12 mouse cellular contexts compared by ENCODE assay signal in genomic region chr10:81202978-81203720, GRCm38 (mm10). TPM values are rescaled to one million over a fixed set of nuclear protein-coding genes. Genes with fewer than 3 reads are reported as not detected.
DNase-seq lines count a peak whose midpoint lies in the region; ATAC-seq and TF ChIP-seq lines count a peak whose summit lies in the region.
"Had no signal": no experiment of that assay in that cellular context is flagged by ENCODE, and none has a peak within 500 bp of the region (broad histone marks: within the 10 kb centered on the region; RNA-seq: fewer than 3 reads in every experiment).

No protein-coding gene starts in this region.

- no peaks in the 10 kb centered on the region for H3K27me3 ChIP-seq in forebrain, postnatal 0 days (ENCODE audit: insufficient read depth, low read length)
- H3K27me3 ChIP-seq in forebrain, embryonic 15.5 days = no peaks in the 10 kb centered on the region; the same call in 1 of the 2 replicates
- peaks cover 13% of the 10 kb centered on the region for H3K27me3 ChIP-seq in neural tube, embryonic 13.5 days
- H3K27me3 ChIP-seq in neural tube, embryonic 15.5 days (replicated peaks) = no peaks in the 10 kb centered on the region; the same call in 1 of the 2 replicates
- no peaks in the 10 kb centered on the region; the same call in 1 of the 2 replicates for H3K27me3 ChIP-seq in liver, embryonic 14.5 days (ENCODE audit: control insufficient read depth, insufficient read depth, low read length)

- TF ChIP-seq EP300 in liver, embryonic 14.5 days (IDR thresholded peaks at IDR 0.05; ENCODE audit: low read depth) = no peak

- no peak for TF ChIP-seq POLR2A in lung, adult 2 months (IDR thresholded peaks at IDR 0.05; ENCODE audit: borderline replicate concordance, extremely low read depth, low read depth, low read length)

- H3K4me2 ChIP-seq in forebrain, postnatal 0 days (ENCODE audit: low read depth) = no peak overlapping the region
- no peak overlapping the region for H3K4me2 ChIP-seq in forebrain, embryonic 15.5 days (replicated peaks)
- H3K4me2 ChIP-seq in neural tube, embryonic 13.5 days = no peak overlapping the region
- no peak overlapping the region for H3K4me2 ChIP-seq in neural tube, embryonic 15.5 days
- no peak overlapping the region for H3K4me2 ChIP-seq in liver, embryonic 14.5 days (ENCODE audit: low read depth)
- H3K4me2 ChIP-seq: limb, embryonic 12.5 days had no signal

- no peak overlapping the region for H3K4me3 ChIP-seq in forebrain, postnatal 0 days (ENCODE audit: low read depth, low read length)
- H3K4me3 ChIP-seq in forebrain, embryonic 15.5 days = no peak overlapping the region
- no peak overlapping the region for H3K4me3 ChIP-seq in neural tube, embryonic 13.5 days
- H3K4me3 ChIP-seq in neural tube, embryonic 15.5 days (replicated peaks) = no peak overlapping the region
- no peak overlapping the region for H3K4me3 ChIP-seq in liver, embryonic 14.5 days (ENCODE audit: insufficient read depth in 1 of 2, low read depth in 2 of 2, low read length in 2 of 2)
- H3K4me3 ChIP-seq in lung, adult 2 months (replicated peaks; ENCODE audit: extremely low read depth, low read depth, low read length) = no peak overlapping the region
- H3K4me3 ChIP-seq: limb, embryonic 12.5 days had no signal

- TF ChIP-seq CTCF in forebrain, postnatal 0 days (IDR thresholded peaks at IDR 0.05; ENCODE audit: low read depth) = no peak
- no peak for TF ChIP-seq CTCF in liver, embryonic 14.5 days (IDR thresholded peaks at IDR 0.05; ENCODE audit: low read depth)
- no peak for TF ChIP-seq CTCF in lung, adult 2 months (IDR thresholded peaks at IDR 0.05; ENCODE audit: insufficient read depth, low read length)

- 0 out of 2 replicates have a peak, but pooled peaks have one; percentile 21 for ATAC-seq in forebrain, postnatal 0 days
- no peak for ATAC-seq in forebrain, embryonic 15.5 days (replicated peaks)
- peak; percentile 7; the same call in 1 of the 2 replicates for ATAC-seq in neural tube, embryonic 13.5 days (ENCODE audit: low read depth)
- ATAC-seq in neural tube, embryonic 15.5 days (ENCODE audit: low FRiP score) = no peak
- ATAC-seq in liver, embryonic 14.5 days (ENCODE audit: insufficient read depth) = peak; percentile 84
- no peak for ATAC-seq in granulocyte monocyte progenitor cell, adult 5-6 weeks (replicated peaks; ENCODE audit: poor library complexity, severe bottlenecking)

- WGBS in forebrain, postnatal 0 days = 67% methylated on average over 8 of the region's 8 CpGs
- 76% methylated on average over 8 of the region's 8 CpGs for WGBS in forebrain, embryonic 15.5 days
- WGBS in neural tube, embryonic 13.5 days = 70% methylated on average over 8 of the region's 8 CpGs
- WGBS in neural tube, embryonic 15.5 days = 70% methylated on average over 8 of the region's 8 CpGs
- 21% methylated on average over 8 of the region's 8 CpGs for WGBS in liver, embryonic 14.5 days (ENCODE audit: insufficient replicate concordance)
- 64% methylated on average over 8 of the region's 8 CpGs for WGBS in lung, adult 2 months

- no peak overlapping the region for H3K9ac ChIP-seq in forebrain, postnatal 0 days
- H3K9ac ChIP-seq in forebrain, embryonic 15.5 days (replicated peaks) = no peak overlapping the region
- no peak overlapping the region for H3K9ac ChIP-seq in neural tube, embryonic 13.5 days
- no peak overlapping the region for H3K9ac ChIP-seq in neural tube, embryonic 15.5 days (replicated peaks)
- H3K9ac ChIP-seq in liver, embryonic 14.5 days (replicated peaks) = no peak overlapping the region
- H3K9ac ChIP-seq: limb, embryonic 12.5 days had no signal

- H3K4me1 ChIP-seq in forebrain, postnatal 0 days (ENCODE audit: insufficient read depth) = no peaks in the 10 kb centered on the region
- H3K4me1 ChIP-seq in forebrain, embryonic 15.5 days = no peaks in the 10 kb centered on the region
- H3K4me1 ChIP-seq in neural tube, embryonic 13.5 days (replicated peaks) = no peaks in the 10 kb centered on the region
- H3K4me1 ChIP-seq in neural tube, embryonic 15.5 days = no peaks in the 10 kb centered on the region; the same call in 1 of the 2 replicates
- peaks cover 2 to 11% of the 10 kb centered on the region in 2 experiments for H3K4me1 ChIP-seq in liver, embryonic 14.5 days (replicated peaks; ENCODE audit: control insufficient read depth in 2 of 2, insufficient read depth in 2 of 2, low read length in 1 of 2)
- no peaks in the 10 kb centered on the region; the same call in 1 of the 2 replicates for H3K4me1 ChIP-seq in lung, adult 2 months (ENCODE audit: control insufficient read depth, insufficient read depth, low read length)
- H3K4me1 ChIP-seq: limb, embryonic 12.5 days had no signal

- H3K36me3 ChIP-seq in forebrain, postnatal 0 days (ENCODE audit: insufficient read depth) = peaks cover 33% of the 10 kb centered on the region
- H3K36me3 ChIP-seq in forebrain, embryonic 15.5 days = peaks cover 32% of the 10 kb centered on the region
- H3K36me3 ChIP-seq in neural tube, embryonic 13.5 days = peaks cover 40% of the 10 kb centered on the region
- peaks cover 18% of the 10 kb centered on the region for H3K36me3 ChIP-seq in neural tube, embryonic 15.5 days
- H3K36me3 ChIP-seq in liver, embryonic 14.5 days (replicated peaks; ENCODE audit: control insufficient read depth, insufficient read depth, low read depth) = no peaks in the 10 kb centered on the region
- H3K36me3 ChIP-seq: limb, embryonic 12.5 days had no signal

- no peak for DNase-seq in forebrain, postnatal 0 days
- peak; percentile 64 to 75 (median 65) for DNase-seq in liver, embryonic 14.5 days (ENCODE audit: low read depth in 3 of 3, low spot score in 3 of 3)
- no peak for DNase-seq in lung, adult 2 months
- no peak for DNase-seq in thymus, adult 18-20 months
- DNase-seq: kidney, postnatal 36 days had no signal

- H3K9me3 ChIP-seq in forebrain, postnatal 0 days (ENCODE audit: low read length) = no peaks in the 10 kb centered on the region
- H3K9me3 ChIP-seq in forebrain, embryonic 15.5 days = no peaks in the 10 kb centered on the region
- no peaks in the 10 kb centered on the region for H3K9me3 ChIP-seq in neural tube, embryonic 13.5 days
- H3K9me3 ChIP-seq in neural tube, embryonic 15.5 days (replicated peaks) = no peaks in the 10 kb centered on the region
- H3K9me3 ChIP-seq in liver, embryonic 14.5 days (ENCODE audit: control insufficient read depth, low read length) = no peaks in the 10 kb centered on the region
- H3K9me3 ChIP-seq: limb, embryonic 12.5 days had no signal

- H3K27ac ChIP-seq in forebrain, postnatal 0 days (ENCODE audit: low read depth, low read length) = no peak overlapping the region
- H3K27ac ChIP-seq in forebrain, embryonic 15.5 days (replicated peaks) = no peak overlapping the region
- H3K27ac ChIP-seq in neural tube, embryonic 13.5 days (replicated peaks) = no peak overlapping the region
- H3K27ac ChIP-seq in neural tube, embryonic 15.5 days (replicated peaks) = no peak overlapping the region
- peak overlapping the region; percentile 25; the same call in 1 of the 2 replicates for H3K27ac ChIP-seq in liver, embryonic 14.5 days
- H3K27ac ChIP-seq: limb, embryonic 12.5 days had no signal

RNA-seq across cellular contexts. Expression of gene Nmrk2, which starts 1.3 kb away (rescaled TPM):
- total RNA-seq in forebrain, postnatal 0 days (2014; rRNA removed) = 0.08 TPM in 1 of 2 replicates, not detected in the other
- not detected in 2 replicates for polyA plus RNA-seq in forebrain, postnatal 0 days (2015; fragmentation: Nextera tagmentation; extraction: Ambion mirVana)
- 0.11 TPM in 1 of 2 replicates, not detected in the other for polyA plus RNA-seq in forebrain, embryonic 15.5 days (2015; fragmentation: Nextera tagmentation; extraction: Ambion mirVana)
- not detected in 2 replicates for polyA plus RNA-seq in neural tube, embryonic 13.5 days (2015; fragmentation: Nextera tagmentation; extraction: Ambion mirVana)
- 0.17 and 0.26 TPM in 2 replicates for polyA plus RNA-seq in neural tube, embryonic 15.5 days (2015; fragmentation: Nextera tagmentation; extraction: Ambion mirVana)
- polyA plus RNA-seq in liver, embryonic 14.5 days (2012; rRNA removed) = not detected in 2 replicates
- polyA plus RNA-seq in liver, embryonic 14.5 days (2014; fragmentation: Nextera tagmentation; extraction: Ambion mirVana) = not detected in 2 replicates
- polyA plus RNA-seq in lung, adult 2 months (2012; rRNA removed) = 0.28 and 0.59 TPM in 2 replicates
- total RNA-seq in granulocyte monocyte progenitor cell, adult 5-6 weeks (2014; fragmentation: Nextera tagmentation) = not detected in 2 replicates
- total RNA-seq in granulocyte monocyte progenitor cell, adult 5-6 weeks (2017) = not detected in 2 replicates
- total RNA-seq: megakaryocyte, adult 5-6 weeks had no signal
- polyA plus RNA-seq: limb, embryonic 12.5 days had no signal

RNA-seq across cellular contexts. Expression of gene 4930442H23Rik, which starts 19.5 kb away (rescaled TPM):
- total RNA-seq in forebrain, postnatal 0 days (2014; rRNA removed) = not detected in 2 replicates
- polyA plus RNA-seq in forebrain, postnatal 0 days (2015; fragmentation: Nextera tagmentation; extraction: Ambion mirVana) = 0.11 and 0.24 TPM in 2 replicates
- polyA plus RNA-seq in forebrain, embryonic 15.5 days (2015; fragmentation: Nextera tagmentation; extraction: Ambion mirVana) = 0.14 and 0.19 TPM in 2 replicates
- polyA plus RNA-seq in neural tube, embryonic 13.5 days (2015; fragmentation: Nextera tagmentation; extraction: Ambion mirVana) = not detected in 2 replicates
- not detected in 2 replicates for polyA plus RNA-seq in neural tube, embryonic 15.5 days (2015; fragmentation: Nextera tagmentation; extraction: Ambion mirVana)
- polyA plus RNA-seq in liver, embryonic 14.5 days (2012; rRNA removed) = not detected in 2 replicates
- not detected in 2 replicates for polyA plus RNA-seq in liver, embryonic 14.5 days (2014; fragmentation: Nextera tagmentation; extraction: Ambion mirVana)
- not detected in 2 replicates for polyA plus RNA-seq in lung, adult 2 months (2012; rRNA removed)
- total RNA-seq in granulocyte monocyte progenitor cell, adult 5-6 weeks (2014; fragmentation: Nextera tagmentation) = not detected in 2 replicates
- total RNA-seq in granulocyte monocyte progenitor cell, adult 5-6 weeks (2017) = not detected in 2 replicates
- total RNA-seq: gastrocnemius, postnatal 36 days; megakaryocyte, adult 5-6 weeks had no signal
- polyA plus RNA-seq: limb, embryonic 12.5 days had no signal

RNA-seq across cellular contexts. Expression of gene Dapk3, which starts 20.3 kb away (rescaled TPM):
- 64.6 and 68.9 TPM in 2 replicates for total RNA-seq in forebrain, postnatal 0 days (2014; rRNA removed)
- 58.1 TPM in 2 replicates for polyA plus RNA-seq in forebrain, postnatal 0 days (2015; fragmentation: Nextera tagmentation; extraction: Ambion mirVana)
- polyA plus RNA-seq in forebrain, embryonic 15.5 days (2015; fragmentation: Nextera tagmentation; extraction: Ambion mirVana) = 56.8 and 61.3 TPM in 2 replicates
- 79.1 and 80.9 TPM in 2 replicates for polyA plus RNA-seq in neural tube, embryonic 13.5 days (2015; fragmentation: Nextera tagmentation; extraction: Ambion mirVana)
- 65.7 and 70.4 TPM in 2 replicates for polyA plus RNA-seq in neural tube, embryonic 15.5 days (2015; fragmentation: Nextera tagmentation; extraction: Ambion mirVana)
- 16.6 and 17.6 TPM in 2 replicates for polyA plus RNA-seq in liver, embryonic 14.5 days (2012; rRNA removed)
- 13.0 and 16.5 TPM in 2 replicates for polyA plus RNA-seq in liver, embryonic 14.5 days (2014; fragmentation: Nextera tagmentation; extraction: Ambion mirVana)
- 70.4 and 73.5 TPM in 2 replicates for polyA plus RNA-seq in lung, adult 2 months (2012; rRNA removed)
- total RNA-seq in granulocyte monocyte progenitor cell, adult 5-6 weeks (2014; fragmentation: Nextera tagmentation) = 25.7 and 40.8 TPM in 2 replicates
- 20.5 and 33.0 TPM in 2 replicates for total RNA-seq in granulocyte monocyte progenitor cell, adult 5-6 weeks (2017)

RNA-seq across cellular contexts. Expression of gene Eef2, which starts 26.7 kb away (rescaled TPM):
- total RNA-seq in forebrain, postnatal 0 days (2014; rRNA removed) = 2,084 and 2,175 TPM in 2 replicates
- 466 and 485 TPM in 2 replicates for polyA plus RNA-seq in forebrain, postnatal 0 days (2015; fragmentation: Nextera tagmentation; extraction: Ambion mirVana)
- 633 and 637 TPM in 2 replicates for polyA plus RNA-seq in forebrain, embryonic 15.5 days (2015; fragmentation: Nextera tagmentation; extraction: Ambion mirVana)
- polyA plus RNA-seq in neural tube, embryonic 13.5 days (2015; fragmentation: Nextera tagmentation; extraction: Ambion mirVana) = 532 and 537 TPM in 2 replicates
- 493 and 549 TPM in 2 replicates for polyA plus RNA-seq in neural tube, embryonic 15.5 days (2015; fragmentation: Nextera tagmentation; extraction: Ambion mirVana)
- polyA plus RNA-seq in liver, embryonic 14.5 days (2012; rRNA removed) = 476 and 570 TPM in 2 replicates
- 233 and 270 TPM in 2 replicates for polyA plus RNA-seq in liver, embryonic 14.5 days (2014; fragmentation: Nextera tagmentation; extraction: Ambion mirVana)
- 1,377 and 1,420 TPM in 2 replicates for polyA plus RNA-seq in lung, adult 2 months (2012; rRNA removed)
- 843 and 1,029 TPM in 2 replicates for total RNA-seq in granulocyte monocyte progenitor cell, adult 5-6 weeks (2014; fragmentation: Nextera tagmentation)
- total RNA-seq in granulocyte monocyte progenitor cell, adult 5-6 weeks (2017) = 1,504 and 1,576 TPM in 2 replicates

RNA-seq across cellular contexts. Expression of gene Atcay, which starts 27.5 kb away (rescaled TPM):
- total RNA-seq in forebrain, postnatal 0 days (2014; rRNA removed) = 163 and 170 TPM in 2 replicates
- 78.8 and 79.2 TPM in 2 replicates for polyA plus RNA-seq in forebrain, postnatal 0 days (2015; fragmentation: Nextera tagmentation; extraction: Ambion mirVana)
- polyA plus RNA-seq in forebrain, embryonic 15.5 days (2015; fragmentation: Nextera tagmentation; extraction: Ambion mirVana) = 72.6 and 75.3 TPM in 2 replicates
- polyA plus RNA-seq in neural tube, embryonic 13.5 days (2015; fragmentation: Nextera tagmentation; extraction: Ambion mirVana) = 58.1 and 62.3 TPM in 2 replicates
- polyA plus RNA-seq in neural tube, embryonic 15.5 days (2015; fragmentation: Nextera tagmentation; extraction: Ambion mirVana) = 64.8 and 91.1 TPM in 2 replicates
- polyA plus RNA-seq in liver, embryonic 14.5 days (2012; rRNA removed) = 0.01 and 0.14 TPM in 2 replicates
- polyA plus RNA-seq in liver, embryonic 14.5 days (2014; fragmentation: Nextera tagmentation; extraction: Ambion mirVana) = not detected in 2 replicates
- 0.08 and 0.20 TPM in 2 replicates for polyA plus RNA-seq in lung, adult 2 months (2012; rRNA removed)
- not detected in 2 replicates for total RNA-seq in granulocyte monocyte progenitor cell, adult 5-6 weeks (2014; fragmentation: Nextera tagmentation)
- not detected in 2 replicates for total RNA-seq in granulocyte monocyte progenitor cell, adult 5-6 weeks (2017)
- total RNA-seq: gastrocnemius, postnatal 36 days; megakaryocyte, adult 5-6 weeks had no signal

Comparison
In these comparisons a context has a peak if more than half of its experiments do, and no peak if none do; other contexts are left out.
1. ATAC-seq: peak in forebrain, postnatal 0 days (single experiment), neural tube, embryonic 13.5 days (single experiment) and liver, embryonic 14.5 days (single experiment); none in forebrain, embryonic 15.5 days (single experiment), neural tube, embryonic 15.5 days (single experiment) and granulocyte monocyte progenitor cell, adult 5-6 weeks (single experiment).
2. DNase-seq: peak in liver, embryonic 14.5 days (3 of 3); none in forebrain, postnatal 0 days (single experiment), lung, adult 2 months (single experiment) and thymus, adult 18-20 months (0 of 2).